Mouse (Mus musculus) left cerebral cortex, adult 8-10 months (tissue): ENCODE results near the gene Csf2ra. TPM values are rescaled to one million over a fixed set of nuclear protein-coding genes. Genes with fewer than 3 reads are reported as not detected.
"Not testable (repeated sequence)": the region's sequence is repeated elsewhere in the genome, so short reads cannot be mapped to it uniquely, and the experiment has no call there.

Source experiments
- DNase-seq, 2 experiments: peaks; one replicate each; pipeline ENCODE4 v3.0.0; 2022; ENCODE audit warnings: low spot score in 2 of 2
- total RNA-seq, 4 experiments: library from RNA; stranded (reverse); gene quantifications; 2 replicates each; pipeline ENCODE4 v1.2.4; 2022

Gene Csf2ra
- total RNA-seq, 4 experiments from 2014 or later = 20.2 to 41.9 (median 31.7) TPM

GRCm38 (mm10) chr19:61224678-61225525, 3.3 kb downstream of the Csf2ra start:
- DNase-seq = peak in 1 of 2 experiments; percentile 42

DNA sequence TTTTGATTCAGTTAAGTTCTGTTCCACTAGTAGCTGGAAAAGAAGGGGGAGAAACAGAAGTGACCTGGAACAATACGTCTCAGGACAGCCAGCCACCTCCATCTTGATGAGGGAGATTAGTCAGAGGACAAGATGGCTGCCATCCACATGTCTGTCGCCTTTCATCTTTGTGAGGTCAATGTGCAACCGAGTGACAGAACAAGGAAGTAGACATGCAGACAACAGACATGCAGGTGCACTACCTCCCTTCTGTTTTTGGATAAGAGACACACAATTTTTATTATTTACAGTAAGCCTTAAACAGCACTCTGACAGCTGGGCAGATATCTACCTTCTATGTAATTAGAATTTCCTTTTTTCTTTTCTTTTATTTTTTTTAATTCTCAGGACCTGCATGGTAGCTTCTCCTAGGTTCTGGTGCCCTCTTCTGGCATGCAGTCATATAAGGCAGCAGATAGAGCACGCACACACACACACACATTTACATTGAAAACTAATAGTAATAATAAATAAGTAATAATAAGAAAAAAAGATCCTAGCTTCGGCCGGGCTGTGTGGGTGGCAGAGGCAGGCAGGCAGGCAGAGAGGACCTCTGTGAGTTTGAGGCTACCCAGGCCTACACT, 4.4 kb downstream of the Csf2ra start:
- DNase-seq = no peak

- not testable (repeated sequence) for DNase-seq
These were observed 20.7 kb downstream of the Csf2ra start for GRCm38 (mm10) chr19:61207506-61207905.

DNA sequence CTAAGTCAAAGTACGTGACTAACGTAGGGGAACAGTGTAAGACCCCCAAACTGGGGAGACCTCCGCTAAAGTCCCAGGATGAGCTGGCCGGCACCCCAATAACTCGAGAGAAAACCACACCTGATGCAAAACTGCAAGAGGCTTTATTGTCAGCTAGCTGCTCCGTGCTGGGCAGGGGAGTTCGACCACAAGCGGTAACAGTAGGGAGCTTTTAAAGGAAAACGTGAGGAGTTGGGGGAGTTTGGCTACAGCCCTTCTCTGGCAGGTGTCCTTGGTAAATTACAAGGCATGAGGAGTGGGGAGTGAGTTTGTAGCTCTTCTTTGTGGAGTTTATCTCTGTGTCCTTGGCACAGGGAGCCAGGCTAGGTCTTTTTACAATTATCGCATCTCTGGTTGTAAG, 28.4 kb downstream of the Csf2ra start:
- DNase-seq = peak in 1 of 2 experiments; percentile 30

- DNase-seq = peak; percentile 70
These were observed 28.9 kb downstream of the Csf2ra start for GRCm38 (mm10) chr19:61199316-61199715.

DNA sequence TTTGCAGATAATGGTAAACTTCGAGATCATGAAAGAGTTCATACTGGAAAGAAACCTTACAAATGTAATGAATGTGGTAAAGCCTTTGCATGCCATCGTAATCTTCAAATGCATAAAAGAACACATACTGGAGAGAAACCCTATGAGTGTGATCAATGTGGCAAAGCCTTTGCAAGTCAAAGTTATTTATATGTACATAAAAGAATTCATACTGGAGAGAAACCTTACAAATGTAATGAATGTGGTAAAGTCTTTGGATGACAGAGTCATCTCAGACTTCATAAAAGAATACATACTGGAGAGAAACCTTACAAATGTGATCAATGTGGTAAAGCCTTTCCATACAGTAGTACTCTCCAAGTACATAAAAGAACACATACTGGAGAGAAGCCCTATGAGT, 44.6 kb downstream of the Csf2ra start, which contains the start of gene Gm6020:
TSS of gene Gm6020 (plus strand) at position 301 of the 400 bp plus-strand sequence.
- DNase-seq = not testable (repeated sequence)

DNA sequence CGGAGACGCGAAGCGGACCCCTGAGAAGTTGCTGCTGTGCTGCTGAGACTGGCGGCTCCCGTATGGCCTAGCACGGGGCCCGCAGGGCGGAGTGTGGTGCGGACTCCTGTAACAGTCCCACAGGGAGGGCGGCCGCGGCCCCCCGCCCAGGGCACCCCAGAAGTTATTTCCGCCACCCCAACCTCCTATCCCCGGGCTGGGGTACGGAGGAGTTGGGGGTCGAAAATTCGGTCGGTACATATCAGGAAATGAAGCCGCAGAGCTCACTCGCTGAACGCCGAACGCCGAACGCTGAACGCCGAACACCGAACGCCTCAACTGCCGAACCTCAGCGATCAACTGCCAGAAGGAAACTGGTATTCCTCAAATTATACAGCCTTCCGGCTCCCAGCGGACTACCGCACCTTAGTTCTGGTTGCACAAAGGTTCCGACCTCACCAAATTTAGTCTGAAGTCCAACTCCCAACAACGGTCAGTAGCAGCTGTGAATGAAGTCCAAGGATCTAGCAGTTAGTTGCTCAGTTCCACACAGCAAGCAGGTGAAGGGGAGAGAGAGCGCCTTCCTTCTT, 52.4 kb downstream of the Csf2ra start, which contains the start of gene Gm7102:
TSS of gene Gm7102 (minus strand) at position 554 of the 569 bp plus-strand sequence.
- no peak for DNase-seq

Other genes with a start within 250 kb of the Csf2ra start
- 10 to 100 TPM; 44.1 to 47.5 (median 45.9) TPM for gene Zfp950, start 87.6 kb downstream of the Csf2ra start, total RNA-seq
- not detected for gene Gm7102, start 52.1 kb downstream of the Csf2ra start, total RNA-seq
- not detected for gene Gm6020, start 44.5 kb downstream of the Csf2ra start, total RNA-seq
- gene Gm21060, start 68.6 kb upstream of the Csf2ra start, total RNA-seq = not detected